Mouse (Mus musculus) kidney, adult 11 months (tissue): ENCODE data around the gene Gm5773.
"Not testable (repeated sequence)": the region's sequence is repeated elsewhere in the genome, so short reads cannot be mapped to it uniquely, and the experiment has no call there.

ENCODE experiments used
- DNase-seq: peaks from one replicate; pipeline ENCODE4 v3.0.0; 2022

Gm5773 gene

GRCm38 (mm10) chr3:93772700-93773099 lies at the start of gene Gm5773:
Gm5773 (plus strand) TSS chr3:93773000.
- DNase-seq = not testable (repeated sequence)

GRCm38 (mm10) chr3:93745475-93745874 lies 27.3 kb upstream of the Gm5773 start:
- not testable (repeated sequence) for DNase-seq

- not testable (repeated sequence) for DNase-seq
Observed at GRCm38 (mm10) chr3:93754022-93754421, 18.8 kb upstream of the Gm5773 start.

- not testable (repeated sequence) for DNase-seq
Observed at GRCm38 (mm10) chr3:93796098-93796497, 23.3 kb downstream of the Gm5773 start, which contains the start of gene Tdpoz4. Tdpoz4 (plus strand) TSS chr3:93796398.

- not testable (repeated sequence) for DNase-seq
Observed at GRCm38 (mm10) chr3:93813341-93813740, 40.5 kb downstream of the Gm5773 start.
